Mouse (Mus musculus) neural tube, embryonic 14.5 days (tissue): ENCODE data around the gene Xlr4a. TPM values are rescaled to one million over a fixed set of nuclear protein-coding genes. Genes with fewer than 3 reads are reported as not detected.
"Not testable (repeated sequence)": the region's sequence is repeated elsewhere in the genome, so short reads cannot be mapped to it uniquely, and the experiment has no call there.

Source experiments
- ATAC-seq: fragments of 200-750 bp; cut with Nextera tagmentation; 2 replicates; pipeline ENCODE4 v1.8.0; 2017; ENCODE audit warnings: low read depth, mild to moderate bottlenecking, moderate TSS enrichment, moderate library complexity
- H3K27ac ChIP-seq: fragments of 300-500 bp; sonication (generic); 2 replicates; pipeline ENCODE4 v1.5.1; 2014; ENCODE audit warnings: low read depth, mild to moderate bottlenecking, control low read depth, low read length, moderate library complexity, mixed read lengths
- H3K27me3 ChIP-seq: fragments of 300-500 bp; sonication (generic); 2 replicates; pipeline ENCODE4 v1.6.1; 2014; ENCODE audit warnings: low read length; ENCODE audit not compliant: control insufficient read depth, insufficient read depth
- H3K36me3 ChIP-seq: fragments of 300-500 bp; sonication (generic); 2 replicates; pipeline ENCODE4 v1.6.1; 2014; ENCODE audit warnings: low read length, mixed read lengths; ENCODE audit not compliant: control insufficient read depth, insufficient read depth
- H3K4me1 ChIP-seq: fragments of 300-500 bp; sonication (generic); 2 replicates; pipeline ENCODE4 v1.6.1; 2014; ENCODE audit warnings: low read length; ENCODE audit not compliant: control insufficient read depth, insufficient read depth
- H3K4me2 ChIP-seq: fragments of 300-500 bp; sonication (generic); 2 replicates; pipeline ENCODE4 v1.6.1; 2014; ENCODE audit warnings: mild to moderate bottlenecking, low read depth, low read length, control low read depth
- H3K4me3 ChIP-seq: fragments of 300-500 bp; sonication (generic); 2 replicates; pipeline ENCODE4 v1.5.1; 2014; ENCODE audit warnings: low read depth, low read length, control low read depth, mixed read lengths
- H3K9ac ChIP-seq: fragments of 300-500 bp; sonication (generic); replicated peaks from 2 replicates; pipeline ENCODE4 v1.6.1; 2014; ENCODE audit warnings: low read depth, mild to moderate bottlenecking, control low read depth, low read length, mixed read lengths
- H3K9me3 ChIP-seq: fragments of 300-500 bp; sonication (generic); 2 replicates; pipeline ENCODE4 v1.6.1; 2016; ENCODE audit warnings: low read length; ENCODE audit not compliant: control insufficient read depth
- WGBS: fragments of 180-500 bp; shearing (Covaris S2); extraction: QIAGEN DNeasy Blood & Tissue Kit; methylation state at CpG from one replicate; pipeline ENCODE4 v1.1.7; 2014; 5-methylcytosine and 5-hydroxymethylcytosine counted together
- polyA plus RNA-seq: library from polyadenylated mRNA; unstranded; fragments of >200 nt; fragmentation: Nextera tagmentation; extraction: Ambion mirVana; gene quantifications from 2 replicates; pipeline ENCODE4 v1.2.1, GENCODE M21; 2014

Xlr4a gene
- polyA plus RNA-seq, result 0.33 TPM in 1 of 2 replicates, not detected in the other

DNA sequence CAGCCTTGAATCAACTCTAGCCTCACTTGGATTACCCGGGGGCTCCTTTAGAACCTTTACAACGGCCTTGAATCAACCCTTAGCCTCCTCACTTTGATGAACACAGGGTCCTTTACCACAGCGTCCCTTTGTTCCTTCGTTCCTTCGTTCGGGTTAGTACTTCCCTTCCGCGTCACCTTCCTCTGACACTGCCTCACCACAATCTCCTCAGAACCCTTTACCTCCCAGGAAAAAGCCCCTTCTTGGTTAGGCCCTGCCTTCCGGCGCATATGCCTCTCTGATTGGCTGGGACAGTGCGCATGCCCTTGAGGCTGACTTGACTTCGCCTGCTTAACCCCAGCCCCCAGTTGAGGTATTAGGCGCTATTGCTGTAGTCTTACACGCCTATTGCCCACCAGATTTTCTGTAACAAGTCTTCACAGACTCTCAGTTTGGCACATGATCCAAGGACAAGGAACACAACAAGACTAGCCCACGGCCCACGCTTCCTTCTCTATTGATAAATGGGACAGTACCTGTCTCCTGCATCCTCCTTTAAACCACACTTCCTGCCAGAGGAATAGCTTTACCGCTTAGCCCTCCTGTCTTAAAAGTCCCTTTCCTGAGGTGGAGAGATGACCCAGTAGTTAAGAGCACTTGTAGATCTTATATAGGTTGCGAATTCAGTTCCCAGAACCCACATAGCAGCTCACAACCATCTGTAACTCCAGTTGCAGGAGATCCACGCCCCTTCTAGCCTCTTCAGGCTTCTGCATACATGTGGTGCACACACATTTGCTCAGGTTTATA, at the start of gene Xlr4a:
Gene Xlr4a (minus strand): TSS at position 212 of the 789 bp plus-strand sequence.
- H3K9ac ChIP-seq, ATAC-seq, H3K4me2 ChIP-seq, H3K36me3 ChIP-seq, H3K4me1 ChIP-seq, H3K4me3 ChIP-seq, H3K9me3 ChIP-seq, H3K27me3 ChIP-seq, H3K27ac ChIP-seq: not testable (repeated sequence)
- 86% methylated on average over 18 of the region's 19 CpGs for WGBS

DNA sequence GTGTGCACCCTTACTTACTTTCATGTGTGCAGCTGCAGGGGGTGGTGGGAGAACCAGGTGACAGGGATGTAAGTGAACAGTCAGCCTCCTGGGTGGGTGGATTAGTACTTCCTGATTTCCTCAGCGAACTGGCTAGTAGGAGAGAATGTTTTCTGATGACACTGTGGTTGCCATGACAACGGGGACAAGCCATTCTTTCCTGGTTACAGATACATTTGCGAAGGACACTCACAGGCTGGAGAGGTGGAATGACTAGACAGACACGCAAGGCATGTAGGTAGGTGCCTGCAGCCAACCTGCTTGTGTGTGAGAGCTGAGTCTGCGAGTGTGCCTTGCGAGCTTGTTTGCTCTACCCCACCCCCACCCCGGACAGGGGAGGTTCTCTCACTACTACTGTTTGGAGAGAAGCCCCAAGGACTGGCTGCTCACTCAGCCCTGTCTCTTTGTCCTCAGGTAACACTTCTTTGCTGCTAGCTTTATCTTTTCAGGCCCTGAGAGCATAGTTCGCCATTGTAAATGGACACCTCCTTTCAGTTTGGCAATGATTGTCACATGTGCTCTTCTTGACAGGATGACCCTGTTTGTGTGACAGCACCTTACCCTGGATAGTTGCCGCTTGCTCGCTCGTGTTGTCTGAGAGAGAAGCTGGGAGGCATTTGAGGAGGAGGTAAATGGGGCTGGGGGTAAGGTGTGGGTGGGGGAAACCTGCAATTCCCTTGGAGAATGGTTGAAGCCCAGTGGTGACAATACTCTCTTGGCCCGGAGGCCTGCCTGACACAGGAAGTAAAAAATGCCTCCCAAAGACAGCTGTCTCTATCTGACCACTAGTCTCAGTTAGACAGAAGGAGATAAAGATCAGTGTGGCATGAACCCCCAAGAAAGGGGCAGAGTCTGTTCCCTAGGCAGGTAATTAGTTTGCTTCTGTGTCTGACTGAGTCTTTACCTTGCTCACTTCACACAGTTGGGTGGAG, 40.9 kb upstream of the Xlr4a start:
- not testable (repeated sequence) for H3K36me3 ChIP-seq, H3K27me3 ChIP-seq, H3K4me1 ChIP-seq, H3K9me3 ChIP-seq, H3K27ac ChIP-seq, H3K4me3 ChIP-seq, H3K9ac ChIP-seq, H3K4me2 ChIP-seq
- peak; percentile 78 for ATAC-seq
- WGBS, result no CpG with 5 or more reads among the region's 12 CpGs

DNA sequence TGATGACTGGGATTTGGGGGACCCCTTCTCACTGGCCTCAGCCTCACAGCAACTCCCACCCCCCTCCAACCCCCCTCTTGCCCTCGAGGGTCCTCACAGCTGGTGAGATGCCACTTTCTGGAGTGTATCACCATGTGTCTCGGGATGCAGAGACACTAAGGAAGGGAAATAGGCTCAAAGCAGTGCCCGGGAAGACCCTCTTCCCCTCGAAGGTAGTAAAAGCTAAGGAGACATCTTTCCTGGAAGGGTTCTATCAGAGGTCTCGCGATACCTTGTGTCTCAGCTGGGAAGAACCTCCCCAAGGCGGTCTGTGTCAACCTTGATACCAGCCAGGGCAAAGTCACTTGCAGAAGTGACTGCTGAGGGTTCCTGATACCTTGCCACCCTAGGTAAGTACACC, 34.5 kb upstream of the Xlr4a start, which contains the start of gene Gm14685:
Gene Gm14685 (plus strand): TSS at position 301 of the 400 bp plus-strand sequence.
- WGBS, result no CpG with 5 or more reads among the region's 7 CpGs
- not testable (repeated sequence) for H3K36me3 ChIP-seq, H3K27me3 ChIP-seq, H3K9me3 ChIP-seq, H3K27ac ChIP-seq, ATAC-seq, H3K4me1 ChIP-seq, H3K9ac ChIP-seq, H3K4me3 ChIP-seq, H3K4me2 ChIP-seq

DNA sequence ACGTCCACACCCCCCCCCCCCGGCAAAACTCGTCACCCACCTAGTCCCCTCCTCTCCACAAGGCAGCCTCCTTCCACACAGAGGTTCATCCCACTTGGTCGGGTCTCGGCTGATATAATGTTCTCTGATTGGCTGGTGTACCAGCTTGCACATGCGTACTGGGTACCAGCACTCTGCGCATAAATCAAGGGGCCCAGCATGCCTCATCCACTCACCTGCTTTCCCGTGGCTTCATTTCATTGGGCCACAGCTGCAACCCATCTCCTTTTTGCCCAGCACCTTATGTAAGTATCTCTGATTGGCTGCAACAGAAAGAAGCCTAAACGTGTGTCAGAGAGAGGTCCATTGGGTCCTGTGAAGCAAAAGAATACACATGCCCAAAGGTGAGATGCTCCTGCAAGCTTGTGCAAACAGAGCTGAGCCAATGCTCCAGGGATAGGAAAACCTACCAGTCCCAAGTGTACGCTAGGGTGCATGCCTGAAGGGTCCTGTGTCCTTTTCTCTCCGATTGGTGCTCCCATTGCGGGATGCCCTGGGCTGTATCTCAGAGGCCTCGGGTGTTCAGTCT, 14.7 kb upstream of the Xlr4a start, which contains the start of gene Xlr3a:
Gene Xlr3a (minus strand): TSS at position 155 of the 568 bp plus-strand sequence.
- not testable (repeated sequence) for H3K9me3 ChIP-seq, H3K36me3 ChIP-seq, ATAC-seq, H3K4me3 ChIP-seq, H3K27me3 ChIP-seq, H3K9ac ChIP-seq, H3K4me1 ChIP-seq, H3K4me2 ChIP-seq, H3K27ac ChIP-seq
- 68% methylated on average over 13 of the region's 13 CpGs for WGBS

DNA sequence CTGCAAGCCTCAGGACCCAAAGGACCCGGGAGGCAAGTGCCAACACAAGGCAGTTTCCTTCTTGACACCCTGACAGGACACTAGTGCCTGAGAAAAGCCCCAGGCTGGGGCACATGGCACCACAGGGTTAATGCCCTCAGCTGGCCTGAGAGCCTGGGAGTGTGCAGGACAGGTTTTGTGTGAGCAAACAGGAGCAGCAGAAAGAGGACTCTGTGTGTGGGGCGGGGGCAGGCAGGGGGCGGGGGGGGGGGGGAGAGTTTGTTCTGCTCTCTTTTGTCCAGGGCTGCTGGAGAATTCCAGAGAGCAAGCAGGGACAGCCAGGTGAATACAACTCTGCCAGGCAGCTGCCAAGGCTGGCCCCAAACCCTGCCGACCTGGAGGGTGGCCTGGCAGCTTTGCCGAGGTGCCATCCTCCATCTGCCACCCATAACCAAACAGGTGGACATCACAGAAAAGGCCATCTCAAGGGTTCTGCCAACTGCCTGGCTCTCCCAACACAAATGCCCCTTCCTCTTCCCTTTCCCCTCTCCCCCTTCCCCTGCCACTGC, 15.4 kb downstream of the Xlr4a start:
- H3K4me2 ChIP-seq, H3K4me1 ChIP-seq, H3K4me3 ChIP-seq, H3K9me3 ChIP-seq, H3K27me3 ChIP-seq, H3K27ac ChIP-seq, H3K36me3 ChIP-seq, H3K9ac ChIP-seq, ATAC-seq: not testable (repeated sequence)
- WGBS, result no CpG with 5 or more reads among the region's 5 CpGs

DNA sequence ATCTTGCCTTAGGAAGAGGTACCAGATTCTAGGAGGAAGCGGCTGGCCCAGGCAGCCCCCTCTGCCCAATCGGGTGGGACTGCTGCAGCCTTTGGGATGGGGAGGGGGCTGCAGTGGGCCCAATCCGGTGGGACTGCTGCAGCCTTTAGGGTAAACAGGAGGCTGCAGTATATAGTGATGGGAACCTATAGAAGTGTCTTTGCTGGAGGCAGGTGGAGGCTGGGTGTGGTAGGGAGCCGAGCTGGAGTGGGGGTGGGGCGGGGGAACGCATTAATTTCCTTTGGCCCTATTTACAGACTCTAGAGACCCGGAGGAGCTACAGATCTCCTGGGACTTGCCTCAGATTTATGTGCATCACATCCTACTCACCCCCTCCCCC, 17.9 kb downstream of the Xlr4a start, which contains the start of gene Pnma3:
Gene Pnma3 (plus strand): TSS at position 373 of the 379 bp plus-strand sequence.
- no peak within 1 kb of the TSS; the same call in 1 of the 2 replicates for H3K27ac ChIP-seq
- H3K27me3 ChIP-seq, result no peaks in the 10 kb centered on the region
- H3K9me3 ChIP-seq, result no peaks in the 10 kb centered on the region
- no peaks in the 10 kb centered on the region for H3K4me1 ChIP-seq
- peak; percentile 70 for ATAC-seq
- H3K4me3 ChIP-seq, result peak within 1 kb of the TSS; percentile 33
- WGBS, result 24% methylated on average over 7 of the region's 7 CpGs
- H3K4me2 ChIP-seq, result peak within 1 kb of the TSS; percentile 53
- 0 out of 2 replicates have a peak within 1 kb of the TSS, but pooled peaks have one; percentile 41 for H3K9ac ChIP-seq
- H3K36me3 ChIP-seq, result no peaks in the 10 kb centered on the region

DNA sequence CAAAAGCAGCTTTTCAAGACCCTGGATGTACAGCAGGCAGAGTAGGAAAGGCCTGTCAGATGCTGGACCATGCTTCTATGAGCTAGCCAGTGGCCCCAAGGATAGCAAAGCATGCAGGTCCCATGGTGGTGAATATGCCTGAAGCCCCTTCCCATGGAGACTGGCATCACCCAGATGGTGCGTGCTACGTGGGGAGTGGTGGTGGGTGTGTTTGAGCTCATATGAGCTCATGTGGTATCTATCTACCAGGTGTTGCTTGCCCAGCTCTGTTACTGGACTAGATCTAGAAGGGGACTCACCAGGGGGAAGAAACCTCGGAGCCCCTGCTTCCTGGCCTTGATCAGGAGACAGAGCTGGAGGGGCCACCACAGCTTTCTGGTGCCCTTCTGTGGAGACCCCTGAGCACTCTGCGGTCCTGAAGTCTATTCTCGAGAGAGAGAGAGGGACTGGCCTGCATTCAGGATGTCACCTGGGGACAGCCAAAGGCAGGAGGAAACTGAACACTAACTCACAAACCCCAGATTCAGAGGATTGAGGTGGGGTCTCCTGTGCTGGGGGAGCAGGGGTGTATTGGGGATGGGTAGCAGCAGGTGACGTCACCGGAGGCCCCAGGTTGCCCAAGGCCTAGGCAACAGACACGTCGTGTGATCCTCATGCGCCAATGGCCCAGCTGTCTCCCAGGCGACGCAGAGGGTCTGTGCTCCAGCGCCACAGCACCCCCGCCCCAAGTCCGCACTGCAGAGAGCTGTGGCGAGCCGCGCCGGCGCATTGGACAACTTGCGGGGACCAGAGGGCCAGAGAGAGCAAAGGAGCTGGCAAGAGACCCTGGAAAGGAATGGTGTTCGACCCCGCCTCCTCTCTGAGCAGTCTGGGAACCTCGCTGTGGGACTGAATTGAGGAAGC, 18.5 kb downstream of the Xlr4a start:
- ATAC-seq, result peak; percentile 90
- no peaks in the 10 kb centered on the region for H3K9me3 ChIP-seq
- no peaks in the 10 kb centered on the region for H3K27me3 ChIP-seq
- no peaks in the 10 kb centered on the region for H3K4me1 ChIP-seq
- H3K4me3 ChIP-seq, result peak overlapping the region; percentile 33
- H3K9ac ChIP-seq, result 0 out of 2 replicates have a peak overlapping the region, but pooled peaks have one; percentile 41
- WGBS, result 32% methylated on average over 18 of the region's 24 CpGs
- no peaks in the 10 kb centered on the region for H3K36me3 ChIP-seq
- H3K27ac ChIP-seq, result no peak overlapping the region; the same call in 1 of the 2 replicates
- peak overlapping the region; percentile 53 for H3K4me2 ChIP-seq

DNA sequence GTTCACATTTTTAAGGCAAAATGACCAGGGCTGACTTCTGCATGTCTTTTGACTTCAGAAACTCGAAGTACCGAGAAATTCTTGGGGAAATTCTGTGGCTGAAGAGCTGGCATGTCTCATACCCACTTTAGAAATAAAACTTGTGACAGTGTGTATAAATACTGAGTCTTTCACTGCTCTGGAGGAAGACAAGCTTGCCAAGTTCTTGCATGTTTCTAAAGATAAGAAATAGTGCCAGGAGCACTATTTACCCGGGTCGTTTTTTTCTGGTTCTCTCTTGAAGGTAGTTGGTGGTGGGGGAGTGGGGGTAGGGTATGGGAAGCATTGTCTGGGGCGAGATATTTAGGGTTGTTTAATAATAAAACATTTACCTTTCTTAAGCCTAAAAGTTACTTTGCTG, 20.0 kb downstream of the Xlr4a start:
- no peak for ATAC-seq
- WGBS, result 49% methylated on average over 5 of the region's 5 CpGs
- no peaks in the 10 kb centered on the region for H3K4me1 ChIP-seq

More for the DNA sequence above, 20.0 kb downstream of the Xlr4a start:
- H3K9ac ChIP-seq, result no peak overlapping the region
- no peak overlapping the region for H3K4me2 ChIP-seq
- H3K36me3 ChIP-seq, result no peaks in the 10 kb centered on the region
- no peak overlapping the region for H3K27ac ChIP-seq
- H3K9me3 ChIP-seq, result no peaks in the 10 kb centered on the region
- H3K4me3 ChIP-seq, result no peak overlapping the region
- H3K27me3 ChIP-seq, result no peaks in the 10 kb centered on the region
